Mouse (Mus musculus): ENCODE measurements around the gene Ccdc62.

- no peak for TF ChIP-seq POLR2A (IDR thresholded peaks at IDR 0.05; ENCODE audit: insufficient read length, low read depth)
- TF ChIP-seq SRF (IDR thresholded peaks at IDR 0.05; ENCODE audit: control insufficient read depth, insufficient read length, low read depth) = no peak
- TF ChIP-seq MAX (IDR thresholded peaks at IDR 0.05; ENCODE audit: low read depth) = no peak
- peak in 1 of 3 experiments; percentile 39 for TF ChIP-seq MYOD1 (IDR thresholded peaks at IDR 0.05; ENCODE audit: control insufficient read depth in 1 of 3, insufficient read length in 2 of 3, low read depth in 2 of 3)
- TF ChIP-seq MYOG (IDR thresholded peaks at IDR 0.05; ENCODE audit: control insufficient read depth in 1 of 3, insufficient read depth in 1 of 3, insufficient read length in 2 of 3, low read depth in 2 of 3) = peak in 1 of 3 experiments; percentile 45
- no peak for TF ChIP-seq CEBPB (IDR thresholded peaks at IDR 0.05; ENCODE audit: insufficient read depth, poor library complexity, severe bottlenecking)
- TF ChIP-seq POLR2AphosphoS2 (IDR thresholded peaks at IDR 0.05; ENCODE audit: insufficient read length, low read depth) = no peak
- no peak for TF ChIP-seq REST (IDR thresholded peaks at IDR 0.05; ENCODE audit: insufficient read depth, insufficient read length)
- no peak for TF ChIP-seq TCF3 (IDR thresholded peaks at IDR 0.05; ENCODE audit: insufficient read length, low read depth)
These were observed 72.4 kb downstream of the Ccdc62 start for GRCm38 (mm10) chr5:124002876-124003275.

Measured in myocyte (in vitro differentiated cells).